Mouse (Mus musculus) common myeloid progenitor, adult 5-6 weeks (primary cell): ENCODE results near the gene Myb. TPM values are rescaled to one million over a fixed set of nuclear protein-coding genes. Genes with fewer than 3 reads are reported as not detected.
"Not testable (repeated sequence)": the region's sequence is repeated elsewhere in the genome, so short reads cannot be mapped to it uniquely, and the experiment has no call there.

Source experiments
- ATAC-seq: replicated peaks from 2 replicates; pipeline ENCODE4 v1.8.0; 2016; ENCODE audit warnings: low read depth, mild to moderate bottlenecking, moderate TSS enrichment, inconsistent platforms; ENCODE audit not compliant: poor library complexity, severe bottlenecking
- total RNA-seq: library from RNA; stranded (forward); fragments of 200-1000, 187-1606 nt; gene quantifications from 2 replicates; pipeline ENCODE4 v1.2.3, GENCODE M21; 2017

Myb gene
- total RNA-seq, 1 experiment from 2014 or later = 490 TPM

GRCm38 (mm10) chr10:21178281-21178680 is 17.5 kb upstream of the Myb start:
- no peak for ATAC-seq

GRCm38 (mm10) chr10:21172650-21173200 is 11.9 kb upstream of the Myb start:
- ATAC-seq = no peak

- ATAC-seq = no peak
These were observed 7.7 kb upstream of the Myb start for GRCm38 (mm10) chr10:21168466-21168865.

GRCm38 (mm10) chr10:21167842-21168241 is 7.1 kb upstream of the Myb start:
- no peak for ATAC-seq

- ATAC-seq = no peak
These were observed 6.4 kb upstream of the Myb start for GRCm38 (mm10) chr10:21167165-21167564.

- ATAC-seq = no peak
These were observed 4.6 kb upstream of the Myb start for GRCm38 (mm10) chr10:21165411-21165810.

- ATAC-seq = no peak
These were observed 1.3 kb upstream of the Myb start for GRCm38 (mm10) chr10:21162124-21162523.

GRCm38 (mm10) chr10:21161359-21162094 is 743 bp upstream of the Myb start:
- ATAC-seq = peak; percentile 43

GRCm38 (mm10) chr10:21159697-21160394 is 938 bp downstream of the Myb start:
- ATAC-seq = no peak

- no peak for ATAC-seq
These were observed 1.8 kb downstream of the Myb start for GRCm38 (mm10) chr10:21158918-21159443.

GRCm38 (mm10) chr10:21158111-21158917 is 2.5 kb downstream of the Myb start:
- ATAC-seq = peak; percentile 20; the same call in 1 of the 2 replicates

GRCm38 (mm10) chr10:21156953-21157499 is 3.8 kb downstream of the Myb start:
- no peak for ATAC-seq

- ATAC-seq = no peak
These were observed 4.4 kb downstream of the Myb start for GRCm38 (mm10) chr10:21156416-21156815.

- no peak for ATAC-seq
These were observed 5.9 kb downstream of the Myb start for GRCm38 (mm10) chr10:21154927-21155326.

- ATAC-seq = peak; percentile 55
These were observed 7.4 kb downstream of the Myb start for GRCm38 (mm10) chr10:21153433-21153832.

GRCm38 (mm10) chr10:21152812-21153211 is 8.0 kb downstream of the Myb start:
- ATAC-seq = no peak

GRCm38 (mm10) chr10:21151320-21151719 is 9.5 kb downstream of the Myb start:
- ATAC-seq = no peak

GRCm38 (mm10) chr10:21149945-21150344 is 10.8 kb downstream of the Myb start:
- not testable (repeated sequence) for ATAC-seq

- ATAC-seq = no peak
These were observed 14.1 kb downstream of the Myb start for GRCm38 (mm10) chr10:21146719-21147118.

GRCm38 (mm10) chr10:21146263-21146662 is 14.5 kb downstream of the Myb start:
- ATAC-seq = peak; percentile 33
